Mouse (Mus musculus) C2C12 (cell line): ENCODE results near the gene Cep41.

ENCODE experiments used
- CTCF ChIP-seq: IDR thresholded peaks from one replicate; pipeline ENCODE4 v1.5.1; 2011; ENCODE audit not compliant: control insufficient read depth, insufficient read depth, insufficient read length
- MAX ChIP-seq: IDR thresholded peaks from one replicate; pipeline ENCODE4 v1.6.1; 2011; ENCODE audit warnings: mild to moderate bottlenecking, control low read depth
- USF1 ChIP-seq: IDR thresholded peaks from one replicate; pipeline ENCODE4 v1.6.1; 2011; ENCODE audit warnings: low read depth, mild to moderate bottlenecking, control low read depth, moderate library complexity

DNA sequence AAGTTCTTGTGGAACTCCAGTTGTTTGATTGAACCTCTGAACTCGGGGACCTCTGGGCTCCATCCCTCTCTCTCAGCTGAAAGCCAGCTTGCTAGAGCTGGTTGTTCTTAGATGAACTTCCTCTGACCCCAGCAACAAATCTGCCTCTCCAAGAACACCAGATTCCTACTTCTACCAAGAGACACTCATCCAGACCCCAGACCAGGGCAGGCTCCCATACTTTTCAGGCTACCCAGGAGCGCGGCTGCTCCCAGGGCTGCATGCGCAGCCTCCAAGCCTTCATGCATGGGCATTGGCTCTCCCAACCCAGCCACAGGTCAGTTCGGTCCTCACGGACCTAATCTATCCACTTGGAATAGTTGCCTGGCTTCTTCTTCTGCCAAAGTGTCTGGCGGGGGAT lies 29.8 kb upstream of the Cep41 start, which contains the start of gene Mest:
- no peak for TF ChIP-seq CTCF
- TF ChIP-seq MAX: no peak
- TF ChIP-seq USF1: no peak
